In genomic region chr1:100430038-100430774, GRCm38 (mm10) we compare ENCODE assay signal across 11 mouse cellular contexts.
"Had no signal": no experiment of that assay in that cellular context is flagged by ENCODE, and none has a peak within 500 bp of the region (broad histone marks: within the 10 kb centered on the region; RNA-seq: fewer than 3 reads in every experiment).

No protein-coding gene starts in this region.

- ATAC-seq: hindbrain, postnatal 0 days; liver, postnatal 0 days had no signal

- H3K9ac ChIP-seq: liver, embryonic 13.5 days; liver, postnatal 0 days; neural tube, embryonic 12.5 days had no signal

- H3K27me3 ChIP-seq: liver, embryonic 13.5 days; neural tube, embryonic 12.5 days had no signal

- DNase-seq: kidney, adult 8-10 months; kidney, postnatal 14 days; liver; liver, embryonic 13.5 days; liver, postnatal 0 days; midbrain, embryonic 14.5 days; retina, postnatal 1 day; thymus, postnatal 36 days had no signal

- H3K9me3 ChIP-seq: liver, embryonic 13.5 days; neural tube, embryonic 12.5 days had no signal

- H3K4me1 ChIP-seq: liver, embryonic 13.5 days; neural tube, embryonic 12.5 days had no signal

- H3K27ac ChIP-seq: hindbrain, postnatal 0 days; left cerebral cortex, adult 2 months; liver, embryonic 13.5 days; neural tube, embryonic 12.5 days had no signal

- H3K36me3 ChIP-seq: liver, embryonic 13.5 days; neural tube, embryonic 12.5 days had no signal

- H3K4me2 ChIP-seq: liver, embryonic 13.5 days; neural tube, embryonic 12.5 days had no signal

- H3K4me3 ChIP-seq: left cerebral cortex, adult 2 months; liver, embryonic 13.5 days; neural tube, embryonic 12.5 days had no signal
